Mouse (Mus musculus) activated CD4-positive, CD25-positive, alpha-beta regulatory T cell (primary cell): ENCODE measurements around the gene Agmo. TPM values are rescaled to one million over a fixed set of nuclear protein-coding genes. Genes with fewer than 3 reads are reported as not detected.

Experiments
- polyA plus RNA-seq, 2 experiments: library from polyadenylated mRNA; unstranded; fragments of 100-300 nt; shearing (Covaris generic); gene quantifications; one replicate each; pipeline ENCODE4 v1.2.1; 2017

Gene Agmo
- under 1 TPM in 1 of 2 experiments, not detected in 1; 0.44 TPM for polyA plus RNA-seq

DNA sequence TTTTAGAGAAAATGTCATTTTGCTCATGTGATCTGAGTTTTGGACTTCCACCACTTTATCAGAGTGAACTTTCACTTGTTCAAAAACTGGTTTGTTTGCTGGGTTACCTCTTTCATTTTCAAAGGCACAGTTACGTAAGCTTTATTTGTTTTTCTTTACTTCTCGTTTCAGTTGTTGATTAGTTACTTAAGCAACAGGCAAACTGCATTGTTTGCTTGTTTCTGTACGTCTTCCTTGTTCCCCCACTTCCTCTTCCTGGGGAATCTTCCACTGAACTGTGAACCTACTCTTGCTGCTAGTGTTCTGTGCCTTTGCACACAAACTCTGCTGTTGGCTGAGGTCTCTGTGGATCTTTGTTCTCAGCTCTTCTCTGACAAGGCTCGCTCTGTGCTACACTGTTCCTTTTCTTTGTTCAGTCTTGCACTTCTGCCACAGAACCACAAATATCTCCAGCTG is at the start of gene Agmo:
Gene Agmo (plus strand): TSS at position 76 of the 456 bp plus-strand sequence.

Other genes with a start within 250 kb of the Agmo start
- gene Meox2, start 133.1 kb upstream of the Agmo start, polyA plus RNA-seq: not detected